Mouse (Mus musculus): Measurements from ENCODE around the gene Tas2r140.

The Tas2r140 gene

GRCm38 (mm10) chr6:133055716-133056115 lies at the start of gene Tas2r140:
Tas2r140 (minus strand) TSS chr6:133055816.
- DNase-seq: no peak

GRCm38 (mm10) chr6:133104609-133104921 lies 48.9 kb upstream of the Tas2r140 start, which contains the start of gene Smim10l1:
Smim10l1 (plus strand) TSS chr6:133104909.
- DNase-seq: no peak

GRCm38 (mm10) chr6:133102430-133102829 lies 46.8 kb upstream of the Tas2r140 start:
- DNase-seq: no peak

- no peak for DNase-seq
These were observed 36.6 kb upstream of the Tas2r140 start for GRCm38 (mm10) chr6:133092226-133092625.

- DNase-seq: no peak
These were observed 18.6 kb downstream of the Tas2r140 start, which contains the start of gene Tas2r103 for GRCm38 (mm10) chr6:133037001-133037400. Tas2r103 (minus strand) TSS chr6:133037101.
